Mouse (Mus musculus): ENCODE results near the gene Zfp773. TPM values are rescaled to one million over a fixed set of nuclear protein-coding genes. Genes with fewer than 3 reads are reported as not detected.

Zfp773 gene
- polyA plus RNA-seq, 1 experiment from 2014 or later, result 4.3 TPM

GRCm38 (mm10) chr7:7108501-7108900 lies 28.1 kb downstream of the Zfp773 start:
- peaks cover 5% of the 10 kb centered on the region; the same call in 1 of the 2 replicates for H3K36me3 ChIP-seq
- ATAC-seq (ENCODE audit: insufficient number of reproducible peaks, insufficient read depth, low FRiP score, low TSS enrichment, low read depth), result no peak
- H3K27me3 ChIP-seq, result no peaks in the 10 kb centered on the region
- peaks cover 11% of the 10 kb centered on the region; the same call in 1 of the 2 replicates for H3K9me3 ChIP-seq
- H3K4me3 ChIP-seq (replicated peaks), result no peak overlapping the region
- no peak overlapping the region for H3K4me2 ChIP-seq
- WGBS, result 88% methylated on average over 7 of the region's 7 CpGs
- H3K27ac ChIP-seq, result no peak overlapping the region
- H3K9ac ChIP-seq (replicated peaks), result no peak overlapping the region
- no peaks in the 10 kb centered on the region for H3K4me1 ChIP-seq (replicated peaks)

Other genes starting within 250 kb of the Zfp773 start
- gene Aurkc, start 141.5 kb downstream of the Zfp773 start, polyA plus RNA-seq (2016; fragmentation: Nextera tagmentation; extraction: Ambion mirVana), result not detected in 2 replicates
- 13.3 and 14.8 TPM in 2 replicates for gene Zfp954, start 15.3 kb downstream of the Zfp773 start, polyA plus RNA-seq (2016; fragmentation: Nextera tagmentation; extraction: Ambion mirVana)
- 2.7 and 3.6 TPM in 2 replicates for gene Zfp418, start 34.6 kb upstream of the Zfp773 start, polyA plus RNA-seq (2016; fragmentation: Nextera tagmentation; extraction: Ambion mirVana)
- 10.2 and 10.7 TPM in 2 replicates for gene Zfp772, start 73.2 kb upstream of the Zfp773 start, polyA plus RNA-seq (2016; fragmentation: Nextera tagmentation; extraction: Ambion mirVana)
- gene Vmn2r29, start 110.6 kb upstream of the Zfp773 start, polyA plus RNA-seq (2016; fragmentation: Nextera tagmentation; extraction: Ambion mirVana), result 0.93 and 1.5 TPM in 2 replicates
- gene Gm45844, start 141.5 kb upstream of the Zfp773 start, polyA plus RNA-seq (2016; fragmentation: Nextera tagmentation; extraction: Ambion mirVana), result 2.6 and 3.2 TPM in 2 replicates
- gene Clcn4, start 164.1 kb upstream of the Zfp773 start, polyA plus RNA-seq (2016; fragmentation: Nextera tagmentation; extraction: Ambion mirVana), result 36.2 and 38.7 TPM in 2 replicates
- gene Vmn2r30, start 200.9 kb upstream of the Zfp773 start, polyA plus RNA-seq (2016; fragmentation: Nextera tagmentation; extraction: Ambion mirVana), result 0.04 TPM in 1 of 2 replicates, not detected in the other
- gene Gm45783, start 237.8 kb upstream of the Zfp773 start, polyA plus RNA-seq (2016; fragmentation: Nextera tagmentation; extraction: Ambion mirVana), result not detected in 2 replicates

Data from limb, embryonic 12.5 days (tissue).